Mouse (Mus musculus): ENCODE measurements at regions not wholly inside any gene's neighbourhood (a gene's known extent, or its start where the extent isn't known, plus 50 kb on each side); places are given as distances from the start of the nearest gene placed in this dataset.

- TF ChIP-seq CTCF (IDR thresholded peaks at IDR 0.05; ENCODE audit: insufficient read depth, low read length) (no peak), POLR2A (IDR thresholded peaks at IDR 0.05; ENCODE audit: borderline replicate concordance, extremely low read depth, low read depth, low read length) (no peak)
- H3K4me1 ChIP-seq (ENCODE audit: control insufficient read depth, insufficient read depth, low read length): no peaks in the 10 kb centered on the region
- H3K4me3 ChIP-seq (replicated peaks; ENCODE audit: extremely low read depth, low read depth, low read length): no peak overlapping the region
- DNase-seq: no peak
- WGBS: 80% methylated on average over 25 of the region's 25 CpGs
Measured at GRCm38 (mm10) chr13:48046201-48046750, 214.8 kb upstream of the Id4 start.

GRCm38 (mm10) chr13:48049796-48050195 is 211.2 kb upstream of the Id4 start:
- no peak overlapping the region for H3K4me3 ChIP-seq (replicated peaks; ENCODE audit: extremely low read depth, low read depth, low read length)
- no peak for DNase-seq
- no peaks in the 10 kb centered on the region for H3K4me1 ChIP-seq (ENCODE audit: control insufficient read depth, insufficient read depth, low read length)
- no peak for TF ChIP-seq CTCF (IDR thresholded peaks at IDR 0.05; ENCODE audit: insufficient read depth, low read length)
- no peak for TF ChIP-seq POLR2A (IDR thresholded peaks at IDR 0.05; ENCODE audit: borderline replicate concordance, extremely low read depth, low read depth, low read length)
- WGBS: 90% methylated on average over 6 of the region's 6 CpGs

DNA sequence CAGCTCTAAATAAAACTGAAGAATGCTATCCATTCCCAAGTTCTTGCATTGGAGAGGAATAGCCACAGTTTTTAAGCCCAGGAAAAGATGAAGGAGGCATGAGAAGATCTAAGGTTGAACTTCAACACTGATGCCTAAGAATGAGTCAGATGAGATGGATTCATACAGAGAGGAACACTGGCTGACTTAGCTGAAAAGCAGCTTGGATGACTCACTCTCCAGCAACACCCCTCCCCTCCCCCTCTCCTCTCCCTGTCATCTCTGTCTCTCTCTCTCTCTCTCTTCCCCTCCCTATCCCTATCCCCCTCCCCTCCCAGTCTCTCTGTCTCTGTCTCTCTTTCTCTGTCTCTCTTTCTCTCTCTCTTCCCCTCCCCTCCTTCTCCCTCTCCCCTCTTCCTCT is 186.4 kb upstream of the Id4 start:
- DNase-seq: no peak
- no peaks in the 10 kb centered on the region for H3K4me1 ChIP-seq (ENCODE audit: control insufficient read depth, insufficient read depth, low read length)
- H3K4me3 ChIP-seq (replicated peaks; ENCODE audit: extremely low read depth, low read depth, low read length): no peak overlapping the region
- TF ChIP-seq CTCF (IDR thresholded peaks at IDR 0.05; ENCODE audit: insufficient read depth, low read length) (no peak), POLR2A (IDR thresholded peaks at IDR 0.05; ENCODE audit: borderline replicate concordance, extremely low read depth, low read depth, low read length) (no peak)

DNA sequence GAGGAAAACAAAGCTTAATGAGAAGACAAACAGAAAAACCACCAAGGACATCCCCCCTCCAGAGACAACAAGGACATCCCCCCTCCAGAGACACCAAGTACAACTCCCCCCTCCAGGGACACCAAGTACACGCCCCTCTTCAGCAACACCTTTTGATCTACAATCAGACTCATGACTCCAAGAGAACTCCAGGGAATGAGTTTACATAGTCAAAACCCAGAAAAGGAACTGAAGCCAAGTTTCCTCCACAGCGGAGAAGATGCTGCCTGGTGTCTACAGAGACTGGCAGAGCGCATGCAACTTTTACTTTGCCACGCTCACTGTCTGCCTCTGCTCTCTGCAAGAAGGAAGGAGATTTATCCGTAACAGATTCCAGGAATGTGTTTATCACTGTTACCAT is 185.7 kb upstream of the Id4 start:
- H3K4me1 ChIP-seq (ENCODE audit: control insufficient read depth, insufficient read depth, low read length): no peaks in the 10 kb centered on the region
- TF ChIP-seq POLR2A (IDR thresholded peaks at IDR 0.05; ENCODE audit: borderline replicate concordance, extremely low read depth, low read depth, low read length) (no peak), CTCF (IDR thresholded peaks at IDR 0.05; ENCODE audit: insufficient read depth, low read length) (no peak)
- 46% methylated on average over 5 of the region's 5 CpGs for WGBS
- DNase-seq: no peak
- H3K4me3 ChIP-seq (replicated peaks; ENCODE audit: extremely low read depth, low read depth, low read length): no peak overlapping the region

DNA sequence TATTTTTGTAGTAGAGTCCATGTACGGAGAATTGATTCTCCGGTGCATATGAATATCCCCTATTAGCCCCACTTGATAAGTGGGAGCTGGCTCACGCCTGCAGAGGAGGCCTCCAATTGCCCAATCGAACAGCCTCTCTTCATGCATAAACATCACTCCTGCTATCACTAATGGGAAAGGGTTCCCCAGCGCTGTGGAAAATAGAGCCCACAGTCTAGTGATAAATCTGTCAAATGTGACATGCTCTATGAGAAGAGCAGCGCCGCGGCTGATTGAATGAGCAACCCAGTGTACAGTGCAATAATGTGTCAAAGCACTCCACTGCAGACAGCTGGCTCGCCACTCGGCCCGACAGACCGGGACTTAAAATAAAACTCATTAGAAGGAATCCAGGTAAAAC is 182.8 kb upstream of the Id4 start:
- WGBS: 70% methylated on average over 12 of the region's 12 CpGs
- TF ChIP-seq POLR2A (IDR thresholded peaks at IDR 0.05; ENCODE audit: borderline replicate concordance, extremely low read depth, low read depth, low read length) (no peak), CTCF (IDR thresholded peaks at IDR 0.05; ENCODE audit: insufficient read depth, low read length) (no peak)
- Histone ChIP-seq H3K4me3 (replicated peaks; ENCODE audit: extremely low read depth, low read depth, low read length) (no peak overlapping the region), H3K4me1 (ENCODE audit: control insufficient read depth, insufficient read depth, low read length) (no peaks in the 10 kb centered on the region)
- no peak for DNase-seq

GRCm38 (mm10) chr13:48083294-48083693 is 177.7 kb upstream of the Id4 start:
- WGBS: 80% methylated on average over 2 of the region's 2 CpGs
- no peak for DNase-seq
- TF ChIP-seq POLR2A (IDR thresholded peaks at IDR 0.05; ENCODE audit: borderline replicate concordance, extremely low read depth, low read depth, low read length): no peak
- no peak for TF ChIP-seq CTCF (IDR thresholded peaks at IDR 0.05; ENCODE audit: insufficient read depth, low read length)
- Histone ChIP-seq H3K4me3 (replicated peaks; ENCODE audit: extremely low read depth, low read depth, low read length) (no peak overlapping the region), H3K4me1 (ENCODE audit: control insufficient read depth, insufficient read depth, low read length) (no peaks in the 10 kb centered on the region)

- DNase-seq: no peak
- no peak overlapping the region for H3K4me3 ChIP-seq (replicated peaks; ENCODE audit: extremely low read depth, low read depth, low read length)
- no peaks in the 10 kb centered on the region for H3K4me1 ChIP-seq (ENCODE audit: control insufficient read depth, insufficient read depth, low read length)
- TF ChIP-seq POLR2A (IDR thresholded peaks at IDR 0.05; ENCODE audit: borderline replicate concordance, extremely low read depth, low read depth, low read length): no peak
- no peak for TF ChIP-seq CTCF (IDR thresholded peaks at IDR 0.05; ENCODE audit: insufficient read depth, low read length)
Measured at GRCm38 (mm10) chr13:48083807-48084206, 177.2 kb upstream of the Id4 start.

DNA sequence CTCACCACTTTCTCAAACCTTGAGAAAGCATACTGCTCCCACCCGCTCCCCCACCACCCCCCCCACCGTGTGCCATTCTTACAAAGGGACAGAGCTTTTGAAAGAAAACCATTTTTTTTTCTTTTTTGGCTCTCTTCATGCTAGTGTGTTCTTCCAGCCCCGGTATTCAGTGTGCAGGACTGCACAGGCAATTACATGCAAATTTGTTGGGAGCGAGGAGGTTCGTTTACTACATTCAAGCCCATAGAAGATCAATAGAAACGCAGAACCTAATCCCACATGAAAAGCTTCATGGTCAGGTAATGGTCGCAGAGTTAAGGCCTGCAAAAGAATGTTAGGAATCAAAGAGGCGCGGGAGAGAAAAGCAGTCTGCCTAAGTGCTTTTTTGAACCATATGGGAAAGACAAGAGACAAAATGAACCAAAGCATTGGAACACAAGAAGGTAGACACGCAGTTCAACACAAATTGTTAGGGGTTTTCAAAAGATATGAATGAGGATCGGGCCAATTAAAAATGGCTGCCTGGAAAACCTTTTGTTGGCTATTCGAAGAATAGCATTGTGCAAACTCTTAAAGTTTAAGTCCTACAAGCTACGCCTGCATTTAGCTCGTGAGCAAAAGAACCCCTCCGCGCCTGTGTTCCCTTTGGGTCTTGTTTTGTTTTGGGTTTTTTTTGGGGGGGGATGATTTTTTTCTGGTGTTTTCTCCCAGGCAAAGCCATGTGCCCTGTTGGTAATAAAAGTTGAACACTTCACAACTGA is 166.6 kb upstream of the Id4 start:
- no peak for DNase-seq
- Histone ChIP-seq H3K4me3 (replicated peaks; ENCODE audit: extremely low read depth, low read depth, low read length) (no peak overlapping the region), H3K4me1 (ENCODE audit: control insufficient read depth, insufficient read depth, low read length) (no peaks in the 10 kb centered on the region)
- TF ChIP-seq CTCF (IDR thresholded peaks at IDR 0.05; ENCODE audit: insufficient read depth, low read length) (no peak), POLR2A (IDR thresholded peaks at IDR 0.05; ENCODE audit: borderline replicate concordance, extremely low read depth, low read depth, low read length) (no peak)
- 89% methylated on average over 16 of the region's 16 CpGs for WGBS

DNA sequence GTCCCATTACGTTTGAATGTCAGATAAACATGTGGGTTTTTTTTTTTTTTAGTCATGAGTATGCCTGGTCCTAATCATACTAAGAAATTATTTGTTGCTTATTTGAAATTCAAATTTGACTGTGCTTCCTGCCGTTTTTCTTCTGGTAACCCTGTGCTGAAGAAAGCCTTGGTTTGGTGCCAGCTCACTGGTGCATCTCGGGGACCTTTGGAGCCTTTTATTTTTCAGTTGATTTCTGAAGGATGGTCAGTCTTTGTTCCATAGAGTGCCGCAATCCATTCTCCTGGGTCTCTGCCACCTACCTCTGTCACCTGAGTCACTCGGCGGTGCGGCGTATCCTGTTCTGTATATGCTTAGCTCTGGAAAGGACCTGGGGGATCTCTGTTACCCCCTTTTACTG is 158.9 kb upstream of the Id4 start:
- 71% methylated on average over 8 of the region's 8 CpGs for WGBS
- Histone ChIP-seq H3K4me3 (replicated peaks; ENCODE audit: extremely low read depth, low read depth, low read length) (no peak overlapping the region), H3K4me1 (ENCODE audit: control insufficient read depth, insufficient read depth, low read length) (no peaks in the 10 kb centered on the region)
- TF ChIP-seq CTCF (IDR thresholded peaks at IDR 0.05; ENCODE audit: insufficient read depth, low read length) (no peak), POLR2A (IDR thresholded peaks at IDR 0.05; ENCODE audit: borderline replicate concordance, extremely low read depth, low read depth, low read length) (no peak)
- no peak for DNase-seq

- no peak overlapping the region for H3K4me3 ChIP-seq (replicated peaks; ENCODE audit: extremely low read depth, low read depth, low read length)
- 58% methylated on average over 7 of the region's 7 CpGs for WGBS
- TF ChIP-seq POLR2A (IDR thresholded peaks at IDR 0.05; ENCODE audit: borderline replicate concordance, extremely low read depth, low read depth, low read length): no peak
- TF ChIP-seq CTCF (IDR thresholded peaks at IDR 0.05; ENCODE audit: insufficient read depth, low read length): no peak
- DNase-seq: no peak
- H3K4me1 ChIP-seq (ENCODE audit: control insufficient read depth, insufficient read depth, low read length): no peaks in the 10 kb centered on the region
Measured at GRCm38 (mm10) chr13:48102576-48102975, 158.5 kb upstream of the Id4 start.
